Mouse (Mus musculus) embryonic facial prominence, embryonic 15.5 days (tissue): ENCODE results near the gene Bpifc. TPM values are rescaled to one million over a fixed set of nuclear protein-coding genes. Genes with fewer than 3 reads are reported as not detected.

Source experiments
- ATAC-seq: fragments of 200-750 bp; cut with Nextera tagmentation; 2 replicates; pipeline ENCODE4 v1.8.0; 2017; ENCODE audit warnings: low read depth, moderate TSS enrichment; ENCODE audit not compliant: insufficient number of reproducible peaks, low FRiP score, low TSS enrichment
- H3K27ac ChIP-seq: fragments of 300-500 bp; sonication (generic); replicated peaks from 2 replicates; pipeline ENCODE4 v1.5.1; 2015; ENCODE audit warnings: mild to moderate bottlenecking, inconsistent platforms
- H3K27me3 ChIP-seq: fragments of 300-500 bp; sonication (generic); 2 replicates; pipeline ENCODE4 v1.6.1; 2015; ENCODE audit warnings: inconsistent platforms
- H3K36me3 ChIP-seq: fragments of 300-500 bp; sonication (generic); 2 replicates; pipeline ENCODE4 v1.6.1; 2015; ENCODE audit warnings: mild to moderate bottlenecking, inconsistent platforms
- H3K4me1 ChIP-seq: fragments of 300-500 bp; sonication (generic); 2 replicates; pipeline ENCODE4 v1.6.1; 2015; ENCODE audit warnings: inconsistent platforms
- H3K4me2 ChIP-seq: fragments of 300-500 bp; sonication (generic); replicated peaks from 2 replicates; pipeline ENCODE4 v1.6.1; 2015; ENCODE audit warnings: mild to moderate bottlenecking, inconsistent platforms
- H3K4me3 ChIP-seq: fragments of 300-500 bp; sonication (generic); replicated peaks from 2 replicates; pipeline ENCODE4 v1.5.1; 2015; ENCODE audit warnings: mild to moderate bottlenecking, inconsistent platforms
- H3K9ac ChIP-seq: fragments of 300-500 bp; sonication (generic); 2 replicates; pipeline ENCODE4 v1.6.1; 2015; ENCODE audit warnings: inconsistent platforms
- H3K9me3 ChIP-seq: fragments of 300-500 bp; sonication (generic); replicated peaks from 2 replicates; pipeline ENCODE4 v1.6.1; 2016; ENCODE audit warnings: inconsistent platforms
- WGBS: fragments of 180-500 bp; shearing (Covaris S2); methylation state at CpG from one replicate; pipeline ENCODE4 v1.1.7; 2015; 5-methylcytosine and 5-hydroxymethylcytosine counted together
- polyA plus RNA-seq: library from polyadenylated mRNA; unstranded; fragments of >200 nt; fragmentation: Nextera tagmentation; extraction: Ambion mirVana; gene quantifications from 2 replicates; pipeline ENCODE4 v1.2.1, GENCODE M21; 2015

Gene Bpifc
- polyA plus RNA-seq, result 8.3 and 9.8 TPM in 2 replicates

DNA sequence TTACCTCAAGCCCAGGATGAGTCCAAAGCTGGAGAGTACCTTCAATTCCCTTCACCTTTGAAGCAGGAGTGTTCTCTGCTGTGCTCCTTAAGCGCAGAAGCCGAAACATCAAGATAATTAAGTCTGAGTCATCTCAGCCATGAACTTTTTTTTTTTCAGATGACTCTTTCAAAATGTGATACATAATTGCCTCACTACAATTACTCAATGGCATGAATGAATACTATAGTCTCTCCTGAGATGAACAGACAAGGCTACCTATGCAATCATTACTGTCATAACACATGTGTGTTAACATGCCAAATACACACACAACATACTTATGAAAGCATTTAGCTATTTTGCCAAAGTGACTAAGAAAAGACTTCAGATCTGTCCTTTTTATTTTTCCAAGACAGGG is at the start of gene Bpifc:
TSS of gene Bpifc (minus strand) at position 115 of the 400 bp plus-strand sequence.
- no peaks in the 10 kb centered on the region for H3K36me3 ChIP-seq
- no peaks in the 10 kb centered on the region for H3K9me3 ChIP-seq
- ATAC-seq, result no peak
- no peak within 1 kb of the TSS for H3K4me2 ChIP-seq
- H3K4me1 ChIP-seq, result no peaks in the 10 kb centered on the region
- no peak within 1 kb of the TSS for H3K9ac ChIP-seq
- H3K4me3 ChIP-seq, result no peak within 1 kb of the TSS
- H3K27me3 ChIP-seq, result no peaks in the 10 kb centered on the region
- WGBS, result 89% methylated on average over 2 of the region's 2 CpGs
- H3K27ac ChIP-seq, result no peak within 1 kb of the TSS; the same call in 1 of the 2 replicates

DNA sequence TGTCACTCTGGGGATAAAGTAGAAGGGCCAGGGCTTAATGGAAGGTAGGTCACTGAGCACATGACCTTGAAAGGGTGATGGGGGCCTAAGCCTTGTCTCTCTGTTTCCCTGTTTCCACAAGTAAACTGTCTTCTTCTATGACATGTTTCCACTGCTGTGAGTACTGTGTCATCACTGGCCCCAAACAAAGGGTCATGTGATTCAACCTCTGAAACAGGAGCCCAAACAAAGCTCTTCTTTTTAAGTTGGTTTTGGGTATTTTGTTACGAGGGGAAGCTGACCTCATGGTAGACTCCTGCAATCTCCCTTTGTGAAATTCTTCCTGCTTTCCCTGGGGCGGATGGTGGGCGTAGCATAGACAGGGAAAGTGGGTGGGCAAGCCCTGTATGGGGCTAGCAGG is 48.6 kb upstream of the Bpifc start:
- H3K4me3 ChIP-seq, result no peak overlapping the region
- H3K9ac ChIP-seq, result no peak overlapping the region
- H3K27me3 ChIP-seq, result no peaks in the 10 kb centered on the region
- H3K27ac ChIP-seq, result no peak overlapping the region
- ATAC-seq, result no peak
- H3K9me3 ChIP-seq, result no peaks in the 10 kb centered on the region
- no peaks in the 10 kb centered on the region for H3K36me3 ChIP-seq
- WGBS, result 45% methylated on average over 3 of the region's 3 CpGs
- H3K4me1 ChIP-seq, result peaks cover 4% of the 10 kb centered on the region
- no peak overlapping the region for H3K4me2 ChIP-seq

DNA sequence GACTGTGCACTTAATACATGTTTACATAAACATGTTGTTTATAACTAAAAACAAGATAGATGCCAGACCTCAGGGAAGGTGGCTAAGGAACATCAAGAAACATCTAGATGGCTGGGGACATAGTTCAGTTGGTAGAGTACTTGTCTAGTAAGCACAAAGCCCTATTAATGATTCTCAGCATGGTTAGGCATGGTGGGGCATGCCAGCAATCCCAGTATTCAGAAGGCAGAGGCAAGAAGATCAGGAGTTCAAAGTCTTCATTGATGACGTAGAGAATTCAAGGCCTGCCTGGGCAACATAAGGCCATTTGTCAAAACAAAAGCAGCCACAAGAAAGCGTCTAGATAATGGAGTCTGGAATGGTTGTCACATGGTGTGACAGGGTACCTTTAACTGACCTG is 46.0 kb upstream of the Bpifc start:
- Histone ChIP-seq H3K4me3 (no peak overlapping the region), H3K27me3 (no peaks in the 10 kb centered on the region), H3K36me3 (no peaks in the 10 kb centered on the region), H3K27ac (no peak overlapping the region), H3K4me2 (no peak overlapping the region), H3K9ac (no peak overlapping the region), H3K4me1 (no peaks in the 10 kb centered on the region), H3K9me3 (no peaks in the 10 kb centered on the region)
- 53% methylated on average over 2 of the region's 2 CpGs for WGBS
- ATAC-seq, result no peak

DNA sequence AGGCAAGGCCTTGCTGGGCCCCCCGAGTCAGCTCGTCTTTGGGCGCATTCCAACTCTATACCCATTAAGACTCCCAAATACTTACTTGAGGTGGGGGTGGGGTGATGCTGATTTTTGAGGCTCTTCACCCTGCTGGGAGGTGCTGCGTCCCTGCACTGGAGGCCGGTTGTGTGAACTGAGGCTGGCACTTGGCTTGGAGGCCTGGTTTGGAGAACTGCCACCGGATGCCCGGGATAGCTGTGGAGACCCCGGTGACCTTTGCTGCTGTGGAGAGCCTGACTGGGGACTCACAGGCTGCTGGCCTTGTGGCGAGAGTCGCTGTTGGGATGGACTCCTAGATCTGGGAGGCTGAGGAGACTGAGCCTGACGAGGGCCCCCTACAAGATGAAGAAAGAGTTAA is 45.6 kb upstream of the Bpifc start:
- Histone ChIP-seq H3K27me3 (no peaks in the 10 kb centered on the region), H3K36me3 (no peaks in the 10 kb centered on the region), H3K4me2 (no peak overlapping the region), H3K4me3 (no peak overlapping the region), H3K9ac (no peak overlapping the region), H3K4me1 (no peaks in the 10 kb centered on the region), H3K9me3 (no peaks in the 10 kb centered on the region), H3K27ac (no peak overlapping the region)
- ATAC-seq, result no peak
- WGBS, result 76% methylated on average over 11 of the region's 11 CpGs

DNA sequence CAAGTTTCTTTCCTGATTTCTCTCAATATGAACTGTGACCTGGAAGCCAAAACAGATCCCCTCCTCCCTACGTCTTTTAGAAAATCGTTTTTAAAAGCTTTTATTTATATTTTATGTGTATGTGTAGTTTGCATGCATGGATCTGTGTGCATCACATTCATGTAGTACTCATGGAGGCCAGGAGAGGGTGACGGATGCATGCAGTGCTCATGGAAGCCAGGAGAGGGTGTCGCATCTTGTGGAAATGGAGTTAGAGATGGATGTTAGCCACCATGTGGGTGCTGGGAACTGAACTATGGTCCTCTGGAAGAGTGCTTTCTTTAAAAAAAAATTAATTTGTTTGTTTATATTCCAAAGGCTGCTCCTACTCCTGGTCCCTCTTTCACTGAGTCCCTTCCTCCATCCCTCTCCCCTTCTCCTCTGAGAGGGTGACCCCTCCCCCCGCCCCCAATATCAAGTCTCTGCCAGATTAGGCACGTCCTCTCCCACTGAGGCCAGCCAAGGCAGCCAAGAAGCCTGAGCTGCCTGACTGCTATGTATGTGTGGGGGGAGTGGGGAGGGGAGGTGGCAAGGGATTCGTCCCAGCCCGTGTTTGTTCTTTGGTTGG is 44.7 kb upstream of the Bpifc start:
- Histone ChIP-seq H3K4me3 (no peak overlapping the region), H3K4me2 (no peak overlapping the region), H3K27ac (no peak overlapping the region), H3K9me3 (no peaks in the 10 kb centered on the region), H3K4me1 (no peaks in the 10 kb centered on the region), H3K9ac (no peak overlapping the region), H3K36me3 (no peaks in the 10 kb centered on the region), H3K27me3 (no peaks in the 10 kb centered on the region)
- ATAC-seq, result no peak
- WGBS, result 75% methylated on average over 8 of the region's 8 CpGs

DNA sequence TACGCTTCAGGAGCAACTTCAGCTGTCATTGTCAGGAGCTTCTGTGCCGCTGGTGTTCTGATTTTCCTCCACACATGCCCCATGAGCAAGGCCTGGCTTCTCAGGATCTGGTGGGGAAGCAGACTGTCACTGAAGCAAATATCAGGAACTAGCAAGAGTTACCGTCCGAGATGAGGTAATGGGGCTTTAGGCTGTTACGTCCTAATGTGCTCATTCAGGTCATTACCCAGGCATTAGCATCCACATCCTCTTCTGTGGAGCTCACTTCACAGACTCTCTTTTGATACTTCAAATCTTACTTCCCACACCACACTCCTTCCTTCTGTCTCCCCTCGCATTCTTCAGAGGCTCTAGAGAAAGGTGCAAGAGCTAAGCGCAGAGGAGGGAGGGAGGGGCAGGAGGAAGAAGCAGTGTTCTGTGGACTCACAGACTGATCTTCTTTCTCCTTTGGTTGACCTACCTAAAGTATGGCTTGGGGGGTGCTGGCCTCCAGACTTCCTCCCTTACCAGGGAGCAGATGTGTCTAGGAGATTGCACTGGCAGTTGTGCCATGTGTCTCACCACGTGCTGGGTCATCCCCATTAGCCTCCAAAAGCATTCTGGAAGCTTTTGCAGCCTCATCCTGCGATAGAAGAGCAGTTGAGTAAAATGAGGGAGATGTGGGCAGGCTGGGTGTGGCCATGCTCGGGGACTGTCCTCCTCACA is 41.3 kb upstream of the Bpifc start:
- H3K9me3 ChIP-seq, result no peaks in the 10 kb centered on the region
- no peak overlapping the region for H3K9ac ChIP-seq
- no peak overlapping the region for H3K4me3 ChIP-seq
- H3K4me1 ChIP-seq, result no peaks in the 10 kb centered on the region
- WGBS, result 84% methylated on average over 10 of the region's 10 CpGs
- H3K36me3 ChIP-seq, result 0 out of 2 replicates have a peak, but pooled peaks cover 1% of the 10 kb centered on the region
- ATAC-seq, result no peak
- H3K4me2 ChIP-seq, result no peak overlapping the region
- H3K27me3 ChIP-seq, result no peaks in the 10 kb centered on the region
- H3K27ac ChIP-seq, result no peak overlapping the region

DNA sequence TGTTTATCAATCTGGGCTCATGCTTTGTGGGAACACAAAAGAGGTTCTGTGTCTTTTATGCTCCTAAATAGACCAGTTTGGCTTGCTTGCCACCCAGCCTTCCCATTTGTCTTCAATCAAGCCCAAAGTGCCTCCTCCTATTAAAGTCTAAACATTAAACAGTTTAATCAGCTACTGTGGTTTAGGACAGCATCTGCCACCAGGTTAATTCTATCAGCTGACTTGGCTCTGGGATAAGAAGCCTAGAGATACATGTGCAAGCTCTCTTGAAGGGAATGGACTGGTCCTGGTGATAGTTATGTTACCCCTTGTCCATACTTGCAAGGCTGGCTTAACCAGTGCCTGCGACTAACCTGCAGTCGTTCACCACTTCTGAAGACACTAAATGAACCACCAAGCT is 38.8 kb upstream of the Bpifc start:
- WGBS, result 60% methylated on average over 2 of the region's 2 CpGs
- peaks cover 10% of the 10 kb centered on the region; the same call in 1 of the 2 replicates for H3K36me3 ChIP-seq
- H3K4me3 ChIP-seq, result no peak overlapping the region
- H3K9ac ChIP-seq, result no peak overlapping the region
- H3K27me3 ChIP-seq, result no peaks in the 10 kb centered on the region
- H3K27ac ChIP-seq, result no peak overlapping the region
- no peaks in the 10 kb centered on the region for H3K4me1 ChIP-seq
- no peaks in the 10 kb centered on the region for H3K9me3 ChIP-seq
- H3K4me2 ChIP-seq, result no peak overlapping the region
- ATAC-seq, result no peak

DNA sequence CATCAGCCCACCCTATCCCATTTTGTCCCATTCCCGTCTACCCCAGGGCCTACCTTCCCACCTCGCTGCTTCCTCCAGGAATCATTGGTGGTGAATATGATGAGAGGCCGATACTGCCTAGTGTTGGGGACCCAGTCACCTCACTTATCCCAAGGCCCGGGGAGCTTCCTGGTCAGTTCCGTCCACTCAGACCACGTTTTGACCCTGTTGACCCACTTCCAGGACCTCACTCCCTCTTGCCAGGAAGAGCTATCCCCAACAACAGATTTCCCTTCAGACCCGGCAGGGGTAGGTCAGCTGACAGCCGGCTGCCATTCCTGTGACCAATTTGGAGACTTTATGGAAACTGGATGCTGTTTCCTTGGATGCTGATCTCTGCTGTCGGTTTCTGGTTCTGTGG is 36.1 kb upstream of the Bpifc start:
- Histone ChIP-seq H3K9ac (no peak overlapping the region), H3K9me3 (no peaks in the 10 kb centered on the region), H3K4me2 (no peak overlapping the region), H3K4me1 (no peaks in the 10 kb centered on the region), H3K36me3 (peaks cover 18% of the 10 kb centered on the region), H3K27ac (no peak overlapping the region), H3K4me3 (no peak overlapping the region), H3K27me3 (no peaks in the 10 kb centered on the region)
- 79% methylated on average over 9 of the region's 9 CpGs for WGBS
- ATAC-seq, result no peak

DNA sequence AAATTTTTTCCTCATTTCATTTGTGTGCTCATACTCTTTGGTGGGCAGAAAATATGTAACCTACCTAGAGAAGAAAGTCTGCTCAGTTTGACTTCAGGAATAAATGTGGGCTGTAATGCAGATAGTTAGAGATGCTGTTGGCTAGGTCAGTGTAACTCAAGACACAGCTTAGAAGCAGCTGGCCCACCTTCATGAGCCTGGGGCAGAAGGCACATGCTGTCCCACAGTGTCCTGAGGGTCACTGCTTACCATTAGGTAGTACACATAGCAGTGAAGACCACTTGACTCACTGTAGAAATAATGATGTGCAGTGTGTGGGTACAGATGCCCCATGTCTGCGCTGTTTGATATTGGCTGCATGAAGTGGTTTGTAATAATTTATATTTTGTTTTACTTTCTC is 34.7 kb upstream of the Bpifc start:
- 96% methylated on average over 1 of the region's 1 CpGs for WGBS
- Histone ChIP-seq H3K27me3 (no peaks in the 10 kb centered on the region), H3K4me1 (no peaks in the 10 kb centered on the region), H3K9me3 (no peaks in the 10 kb centered on the region), H3K27ac (no peak overlapping the region), H3K36me3 (peaks cover 18% of the 10 kb centered on the region), H3K9ac (no peak overlapping the region), H3K4me2 (no peak overlapping the region), H3K4me3 (no peak overlapping the region)
- ATAC-seq, result no peak

DNA sequence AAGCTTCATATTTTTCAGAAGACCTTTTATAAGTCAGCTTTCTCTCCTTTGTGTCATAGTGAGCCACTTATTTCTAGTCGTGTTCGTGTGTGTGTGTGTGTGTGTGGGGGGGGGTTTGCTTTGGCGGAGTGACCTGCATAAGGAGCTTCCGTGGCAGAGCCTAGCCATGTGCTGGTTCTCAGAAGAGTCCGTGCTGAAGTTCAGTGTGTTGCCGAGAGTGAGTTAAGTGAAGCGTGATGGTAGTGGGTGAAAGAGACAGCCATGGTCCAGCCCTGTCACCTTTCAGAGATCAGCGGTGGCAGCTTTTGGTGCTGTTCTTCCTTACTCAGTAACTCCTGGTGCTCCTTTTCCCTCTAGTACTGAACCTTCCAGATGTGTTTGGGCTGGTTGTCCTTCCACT is 32.4 kb upstream of the Bpifc start:
- Histone ChIP-seq H3K27ac (no peak overlapping the region), H3K4me3 (no peak overlapping the region), H3K4me1 (no peaks in the 10 kb centered on the region), H3K9me3 (no peaks in the 10 kb centered on the region), H3K27me3 (no peaks in the 10 kb centered on the region), H3K36me3 (peaks cover 18% of the 10 kb centered on the region), H3K9ac (no peak overlapping the region), H3K4me2 (no peak overlapping the region)
- no peak for ATAC-seq
- WGBS, result 87% methylated on average over 8 of the region's 8 CpGs

DNA sequence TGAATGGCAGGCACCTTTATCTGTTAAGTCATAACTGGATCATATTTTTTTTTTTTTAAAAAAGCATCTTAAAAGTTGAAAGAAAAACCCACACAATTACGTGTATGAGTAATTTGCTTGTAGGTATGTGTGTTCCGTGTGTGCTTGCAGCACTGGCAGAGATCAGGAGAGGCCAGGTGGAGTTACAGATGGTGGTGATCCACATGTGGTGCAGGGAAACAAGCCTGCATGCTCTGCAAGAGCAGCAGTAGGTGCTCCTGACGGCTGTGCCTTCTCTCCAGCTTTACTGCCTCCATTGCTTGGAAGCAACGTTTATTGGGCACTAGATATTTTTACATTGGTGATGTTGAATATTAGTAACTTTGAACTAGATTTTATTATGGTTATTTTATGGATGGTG is 32.0 kb upstream of the Bpifc start:
- Histone ChIP-seq H3K36me3 (peaks cover 20% of the 10 kb centered on the region), H3K27ac (no peak overlapping the region), H3K9me3 (no peaks in the 10 kb centered on the region), H3K9ac (no peak overlapping the region), H3K27me3 (no peaks in the 10 kb centered on the region), H3K4me2 (no peak overlapping the region), H3K4me1 (no peaks in the 10 kb centered on the region), H3K4me3 (no peak overlapping the region)
- ATAC-seq, result no peak
- 88% methylated on average over 4 of the region's 4 CpGs for WGBS
